Mouse (Mus musculus): ENCODE measurements around the gene Gm7534. TPM values are rescaled to one million over a fixed set of nuclear protein-coding genes. Genes with fewer than 3 reads are reported as not detected.
"Not testable (repeated sequence)": the region's sequence is repeated elsewhere in the genome, so short reads cannot be mapped to it uniquely, and the experiment has no call there.

Gene Gm7534
- total RNA-seq, 1 experiment from 2014 or later: not detected

DNA sequence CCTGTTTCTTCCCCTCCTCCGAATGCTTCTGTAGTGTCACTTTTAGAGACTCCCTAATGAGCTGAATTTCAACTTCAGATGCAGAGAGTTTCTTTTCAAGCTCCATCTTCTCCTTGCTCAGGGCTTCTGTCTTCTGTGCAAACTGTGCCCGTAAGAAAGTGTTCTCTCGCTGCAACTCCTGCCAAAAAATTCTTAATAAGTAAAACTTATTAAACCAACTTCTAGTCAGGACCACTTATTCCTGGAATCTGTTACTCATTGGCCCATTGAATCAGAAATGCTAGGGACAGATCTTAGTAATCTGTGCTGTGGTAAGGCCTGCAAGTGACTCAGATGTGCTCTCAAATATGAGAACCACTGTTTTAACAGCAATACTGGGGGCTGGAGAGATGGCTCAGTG is 50.7 kb downstream of the Gm7534 start:
- no peak for ATAC-seq (replicated peaks; ENCODE audit: low read depth, poor library complexity, severe bottlenecking)

DNA sequence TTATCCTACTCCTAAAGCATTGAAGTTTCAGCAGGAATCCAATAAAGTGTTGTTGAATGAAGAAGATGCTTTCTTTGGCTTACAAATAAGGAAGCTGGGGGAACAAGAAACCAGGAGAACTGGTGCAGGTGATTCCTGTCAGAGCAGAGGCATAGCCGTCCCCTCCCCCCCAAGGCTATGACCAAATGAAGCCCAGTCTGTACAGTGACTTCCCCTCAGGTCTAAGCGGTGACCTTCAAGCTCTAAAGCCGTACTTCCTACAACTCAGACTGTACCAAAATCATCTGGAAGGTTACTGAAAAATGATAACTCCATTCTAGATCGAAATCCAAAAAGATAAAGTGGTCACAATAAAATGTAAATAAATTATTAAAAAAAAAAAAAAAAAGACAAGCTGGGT is 53.4 kb downstream of the Gm7534 start:
- ATAC-seq (replicated peaks; ENCODE audit: low read depth, poor library complexity, severe bottlenecking): no peak

DNA sequence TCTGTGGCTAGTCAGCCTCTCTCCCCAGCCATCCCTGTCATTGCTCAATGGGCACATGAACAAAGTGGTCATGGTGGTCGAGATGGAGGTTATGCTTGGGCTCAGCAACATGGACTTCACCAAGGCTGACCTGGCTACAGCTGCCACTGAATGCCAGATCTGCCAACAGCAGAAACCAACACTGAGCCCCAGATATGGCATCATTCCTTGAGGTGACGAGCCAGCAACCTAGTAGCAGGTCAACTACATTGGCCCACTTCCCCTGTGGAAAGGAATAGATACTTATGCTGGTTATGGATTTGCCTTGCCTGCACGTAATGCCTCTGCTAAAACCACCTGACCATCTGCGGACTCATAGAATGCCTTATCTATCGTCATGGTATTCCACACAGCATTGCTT is 58.5 kb downstream of the Gm7534 start:
- not testable (repeated sequence) for ATAC-seq (replicated peaks; ENCODE audit: low read depth, poor library complexity, severe bottlenecking)

Other genes starting within 250 kb of the Gm7534 start
- 497 and 549 TPM in 2 replicates for gene Hmgn2, start 234.4 kb downstream of the Gm7534 start, total RNA-seq (2017)
- 13.2 and 21.0 TPM in 2 replicates for gene Dhdds, start 202.1 kb downstream of the Gm7534 start, total RNA-seq (2017)
- 0.18 TPM in 1 of 2 replicates, not detected in the other for gene Lin28a, start 184.2 kb downstream of the Gm7534 start, total RNA-seq (2017)
- not detected in 2 replicates for gene Zfp683, start 149.2 kb downstream of the Gm7534 start, total RNA-seq (2017)
- not detected in 2 replicates for gene Crybg2, start 142.2 kb downstream of the Gm7534 start, total RNA-seq (2017)
- 215 and 234 TPM in 2 replicates for gene Cd52, start 107.9 kb downstream of the Gm7534 start, total RNA-seq (2017)
- 10.6 and 13.3 TPM in 2 replicates for gene Ubxn11, start 100.4 kb downstream of the Gm7534 start, total RNA-seq (2017)
- gene Sh3bgrl3, start 74.2 kb downstream of the Gm7534 start, total RNA-seq (2017): 165 and 201 TPM in 2 replicates
- gene Cep85, start 15.9 kb downstream of the Gm7534 start, total RNA-seq (2017): 25.2 and 51.2 TPM in 2 replicates
- not detected in 2 replicates for gene Catsper4, start 24.4 kb upstream of the Gm7534 start, total RNA-seq (2017)
- gene Cnksr1, start 35.4 kb upstream of the Gm7534 start, total RNA-seq (2017): not detected in 2 replicates
- gene E130218I03Rik, start 40.7 kb upstream of the Gm7534 start, total RNA-seq (2017): 1.8 TPM in 1 of 2 replicates, not detected in the other
- gene Zfp593, start 42.6 kb upstream of the Gm7534 start, total RNA-seq (2017): 8.6 and 13.1 TPM in 2 replicates
- gene Gm30191, start 43.9 kb upstream of the Gm7534 start, total RNA-seq (2017): not detected in 2 replicates
- gene Grrp1, start 51.1 kb upstream of the Gm7534 start, total RNA-seq (2017): not detected in 2 replicates
- gene Pdik1l, start 84.9 kb upstream of the Gm7534 start, total RNA-seq (2017): 27.9 and 36.1 TPM in 2 replicates
- not detected in 2 replicates for gene Trim63, start 112.1 kb upstream of the Gm7534 start, total RNA-seq (2017)
- gene Slc30a2, start 140.2 kb upstream of the Gm7534 start, total RNA-seq (2017): not detected in 2 replicates
- gene Extl1, start 180.8 kb upstream of the Gm7534 start, total RNA-seq (2017): not detected in 2 replicates
- gene Pafah2, start 193.3 kb upstream of the Gm7534 start, total RNA-seq (2017): 16.4 and 18.4 TPM in 2 replicates

Data from common myeloid progenitor, adult 5-6 weeks (primary cell).